Mouse (Mus musculus): ENCODE data around the gene Rab3il1. TPM values are rescaled to one million over a fixed set of nuclear protein-coding genes. Genes with fewer than 3 reads are reported as not detected.
A peak's percentile ranks its signal among the peaks of the same experiment; 100 is the strongest.

The Rab3il1 gene
- polyA plus RNA-seq, 1 experiment = 13.6 TPM

DNA sequence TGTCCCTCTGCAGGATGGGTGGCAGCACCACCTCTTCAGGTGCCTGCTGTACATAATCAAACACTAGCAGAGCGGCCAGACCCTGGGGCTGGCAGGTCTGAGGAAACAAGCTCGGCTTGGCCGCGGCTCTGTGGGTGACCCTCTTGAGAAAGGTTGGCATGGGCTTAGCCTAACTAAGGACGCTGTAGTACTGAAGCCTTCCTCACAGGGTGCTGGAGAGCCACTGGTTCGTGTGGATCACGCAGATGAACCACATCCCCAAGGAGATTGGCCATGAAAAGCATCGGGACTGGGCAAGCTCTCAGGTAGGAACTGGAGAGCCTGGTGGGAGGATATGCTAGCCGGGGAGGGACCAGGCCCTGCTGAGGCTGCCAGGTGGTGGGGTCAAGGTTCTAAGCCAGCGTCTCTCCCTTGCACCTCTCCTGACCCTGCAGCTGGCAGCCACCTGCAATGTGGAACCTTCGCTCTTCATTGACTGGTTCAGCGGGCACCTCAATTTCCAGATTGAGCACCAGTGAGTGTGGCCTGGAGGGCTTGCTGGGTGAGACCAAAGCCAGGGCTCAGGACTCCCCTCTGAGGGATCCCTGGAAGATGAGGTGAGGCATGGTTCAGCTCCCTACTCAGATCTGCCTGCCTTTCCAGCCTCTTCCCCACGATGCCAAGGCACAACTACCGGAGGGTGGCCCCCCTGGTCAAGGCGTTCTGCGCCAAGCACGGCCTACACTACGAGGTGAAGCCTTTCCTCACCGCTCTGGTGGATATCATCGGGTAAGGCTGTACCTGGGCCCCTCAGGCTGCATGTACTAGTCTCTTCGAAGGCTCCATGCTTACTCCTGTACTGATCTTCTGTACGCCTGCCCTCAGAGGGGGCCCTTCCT lies 54.6 kb downstream of the Rab3il1 start:
- Histone ChIP-seq H3K4me3 (ENCODE audit: insufficient read depth, low read length) (no peak overlapping the region), H3K27ac (ENCODE audit: insufficient read depth, low read length) (no peak overlapping the region), H3K4me1 (ENCODE audit: control insufficient read depth, insufficient read depth, low read length) (no peaks in the 10 kb centered on the region)
- no peak for TF ChIP-seq POLR2A (IDR thresholded peaks at IDR 0.05; ENCODE audit: extremely low read depth, insufficient read depth, low read length)
- no peak for TF ChIP-seq CTCF (IDR thresholded peaks at IDR 0.05; ENCODE audit: extremely low read depth, insufficient read depth, low read length)

DNA sequence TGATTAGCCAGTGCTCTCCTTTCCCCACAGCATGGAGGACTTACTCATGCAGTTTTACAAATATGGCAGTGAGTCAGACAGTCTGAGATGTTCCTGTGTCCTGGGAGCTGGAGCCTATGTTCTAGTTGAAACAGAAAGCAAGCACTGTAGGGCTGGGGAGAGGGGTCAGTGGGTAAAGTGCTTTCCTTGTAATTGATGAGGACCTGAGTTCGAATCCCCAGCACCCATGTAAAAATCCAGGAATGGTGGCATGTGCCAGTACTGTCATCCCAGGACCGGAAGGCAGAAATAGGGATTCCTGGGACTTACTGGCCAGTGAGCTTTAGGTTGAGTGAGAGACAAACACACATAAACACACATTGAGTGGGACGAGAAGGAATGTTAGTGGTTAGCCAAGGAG lies 55.2 kb downstream of the Rab3il1 start:
- Histone ChIP-seq H3K4me3 (ENCODE audit: insufficient read depth, low read length) (no peak overlapping the region), H3K4me1 (ENCODE audit: control insufficient read depth, insufficient read depth, low read length) (no peaks in the 10 kb centered on the region), H3K27ac (ENCODE audit: insufficient read depth, low read length) (no peak overlapping the region)
- TF ChIP-seq CTCF (IDR thresholded peaks at IDR 0.05; ENCODE audit: extremely low read depth, insufficient read depth, low read length) (no peak), POLR2A (IDR thresholded peaks at IDR 0.05; ENCODE audit: extremely low read depth, insufficient read depth, low read length) (no peak)

DNA sequence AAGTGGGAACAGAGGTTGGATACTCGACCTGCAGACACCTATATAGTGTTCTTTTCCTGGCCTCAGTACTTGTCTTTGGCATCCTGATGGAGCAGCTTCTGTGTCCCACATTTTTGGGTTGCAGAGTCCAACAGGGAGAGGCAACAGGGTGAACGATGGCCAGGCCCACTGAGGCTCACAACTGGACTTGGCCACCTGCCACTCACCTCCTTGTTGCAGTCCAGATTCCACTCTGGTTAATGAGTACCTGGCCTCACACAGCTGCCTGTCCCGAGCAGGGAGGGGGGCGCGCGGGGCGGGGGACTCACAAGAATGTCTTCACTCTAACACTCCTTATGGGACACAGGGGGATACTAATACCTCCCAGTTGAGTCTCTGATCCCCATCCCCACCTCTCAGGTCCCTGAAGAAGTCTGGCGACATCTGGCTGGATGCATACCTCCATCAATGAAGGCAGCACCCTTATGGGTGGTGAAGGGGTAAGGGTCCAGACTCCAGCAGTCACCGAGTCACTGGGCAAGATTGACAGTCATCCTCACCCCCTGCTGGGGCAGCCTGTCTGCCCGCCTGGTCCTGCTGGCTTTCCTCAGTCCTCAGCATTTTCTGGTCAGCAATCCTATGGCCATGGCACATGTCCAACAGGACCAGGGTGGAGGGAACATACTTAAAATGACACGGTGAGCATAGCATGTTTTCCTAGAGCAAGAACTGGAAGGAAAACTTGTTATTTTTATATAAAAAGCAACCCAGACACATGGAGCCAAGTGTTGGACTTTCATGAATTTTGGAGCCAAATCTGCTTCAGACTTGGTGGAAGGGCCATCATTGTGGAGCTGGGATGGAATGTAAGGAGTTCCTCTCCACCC lies 56.2 kb downstream of the Rab3il1 start:
- TF ChIP-seq POLR2A (IDR thresholded peaks at IDR 0.05; ENCODE audit: extremely low read depth, insufficient read depth, low read length) = no peak
- TF ChIP-seq CTCF (IDR thresholded peaks at IDR 0.05; ENCODE audit: extremely low read depth, insufficient read depth, low read length) = no peak

DNA sequence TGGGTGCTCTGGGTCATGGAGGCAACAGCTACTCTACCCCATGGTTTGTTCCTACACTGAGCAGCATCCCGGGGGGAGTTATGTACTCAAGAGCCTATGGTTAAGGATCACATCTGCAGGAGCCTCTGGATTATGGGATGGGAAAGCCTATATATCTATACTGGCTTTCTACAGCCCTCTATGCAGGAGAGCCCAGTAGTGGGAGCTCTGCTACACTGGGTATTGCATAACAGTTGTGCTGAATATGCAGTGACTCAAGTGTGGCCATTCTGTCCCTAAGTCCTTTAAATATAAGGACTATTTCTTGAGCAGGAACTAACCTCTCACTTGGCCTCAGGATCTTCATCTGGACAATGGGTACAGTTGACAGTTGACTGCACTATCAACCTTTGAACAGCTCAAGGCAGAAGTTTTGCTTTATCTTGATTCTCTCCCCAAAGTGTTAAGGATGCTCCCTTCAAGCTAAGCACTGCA lies 56.9 kb downstream of the Rab3il1 start:
- H3K27ac ChIP-seq (ENCODE audit: insufficient read depth, low read length) = no peak overlapping the region
- no peak overlapping the region for H3K4me3 ChIP-seq (ENCODE audit: insufficient read depth, low read length)
- H3K4me1 ChIP-seq (ENCODE audit: control insufficient read depth, insufficient read depth, low read length) = no peaks in the 10 kb centered on the region
- TF ChIP-seq POLR2A (IDR thresholded peaks at IDR 0.05; ENCODE audit: extremely low read depth, insufficient read depth, low read length) (no peak), CTCF (IDR thresholded peaks at IDR 0.05; ENCODE audit: extremely low read depth, insufficient read depth, low read length) (no peak)

More for the DNA sequence above, 56.2 kb downstream of the Rab3il1 start:
- Histone ChIP-seq H3K4me3 (ENCODE audit: insufficient read depth, low read length) (no peak overlapping the region), H3K27ac (ENCODE audit: insufficient read depth, low read length) (no peak overlapping the region), H3K4me1 (ENCODE audit: control insufficient read depth, insufficient read depth, low read length) (no peaks in the 10 kb centered on the region)

DNA sequence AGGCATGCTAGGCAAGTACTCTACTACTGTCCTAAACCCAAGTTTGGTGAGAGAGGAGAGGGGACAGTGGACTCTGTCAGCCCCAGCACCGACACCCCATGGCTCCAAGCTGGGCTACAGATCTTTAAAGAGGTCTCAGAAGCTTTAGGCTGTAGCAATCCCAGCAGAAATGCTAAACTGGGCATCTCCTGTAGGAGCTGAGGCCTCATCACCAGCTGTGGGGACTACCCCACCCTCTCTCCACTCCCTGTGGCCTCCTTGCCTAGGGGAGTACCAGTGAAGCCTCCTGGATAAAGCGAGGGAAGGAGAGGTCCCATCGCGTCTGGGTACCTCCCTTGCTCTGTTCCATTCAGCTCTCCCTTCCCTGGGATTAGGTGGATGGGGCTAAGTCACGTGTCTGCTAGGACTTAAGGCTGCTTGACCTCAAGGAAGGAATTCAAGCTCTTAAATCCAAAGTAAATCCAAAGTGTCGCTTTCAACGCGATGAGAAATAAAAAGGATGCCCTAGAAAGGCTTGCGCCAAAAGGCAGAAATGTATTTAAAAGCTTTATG lies 57.5 kb downstream of the Rab3il1 start:
- Histone ChIP-seq H3K4me3 (ENCODE audit: insufficient read depth, low read length) (no peak overlapping the region), H3K4me1 (ENCODE audit: control insufficient read depth, insufficient read depth, low read length) (no peaks in the 10 kb centered on the region), H3K27ac (ENCODE audit: insufficient read depth, low read length) (no peak overlapping the region)
- TF ChIP-seq POLR2A (IDR thresholded peaks at IDR 0.05; ENCODE audit: extremely low read depth, insufficient read depth, low read length) = no peak
- TF ChIP-seq CTCF (IDR thresholded peaks at IDR 0.05; ENCODE audit: extremely low read depth, insufficient read depth, low read length) = no peak

DNA sequence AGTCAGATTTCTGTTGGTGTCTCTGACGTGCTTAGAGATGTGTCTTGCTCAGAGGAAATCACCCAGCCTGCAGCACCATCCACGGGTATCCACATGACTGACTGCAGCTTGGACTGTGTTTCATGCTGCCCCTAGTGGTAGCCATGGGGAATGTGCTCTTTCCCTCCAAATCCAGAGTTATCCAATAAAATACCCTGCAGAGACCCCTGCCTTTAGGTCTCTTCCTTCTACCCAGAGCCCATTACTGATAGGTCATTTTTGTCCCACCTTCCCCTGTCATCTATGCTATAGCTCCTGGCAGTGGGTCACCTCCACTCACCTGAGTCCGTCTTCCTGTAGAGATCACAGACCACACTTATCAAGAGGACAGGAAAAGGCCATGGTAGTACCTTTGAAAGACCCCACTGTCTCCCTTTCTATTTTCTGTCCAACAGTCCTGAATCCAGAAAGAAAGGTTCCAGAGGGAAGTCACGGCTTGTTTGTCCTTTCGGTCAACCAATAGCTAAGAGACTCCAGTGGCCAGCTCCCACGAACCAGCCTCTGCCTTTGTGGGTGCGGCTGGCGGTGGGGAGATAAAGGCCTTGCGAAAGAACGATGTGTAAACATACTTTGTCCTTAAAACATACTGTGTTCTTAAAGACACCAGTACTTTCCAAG lies 58.6 kb downstream of the Rab3il1 start:
- H3K4me3 ChIP-seq (ENCODE audit: insufficient read depth, low read length) = no peak overlapping the region
- TF ChIP-seq CTCF (IDR thresholded peaks at IDR 0.05; ENCODE audit: extremely low read depth, insufficient read depth, low read length) (peak; percentile 84), POLR2A (IDR thresholded peaks at IDR 0.05; ENCODE audit: extremely low read depth, insufficient read depth, low read length) (no peak)
- H3K4me1 ChIP-seq (ENCODE audit: control insufficient read depth, insufficient read depth, low read length) = no peaks in the 10 kb centered on the region
- H3K27ac ChIP-seq (ENCODE audit: insufficient read depth, low read length) = no peak overlapping the region

DNA sequence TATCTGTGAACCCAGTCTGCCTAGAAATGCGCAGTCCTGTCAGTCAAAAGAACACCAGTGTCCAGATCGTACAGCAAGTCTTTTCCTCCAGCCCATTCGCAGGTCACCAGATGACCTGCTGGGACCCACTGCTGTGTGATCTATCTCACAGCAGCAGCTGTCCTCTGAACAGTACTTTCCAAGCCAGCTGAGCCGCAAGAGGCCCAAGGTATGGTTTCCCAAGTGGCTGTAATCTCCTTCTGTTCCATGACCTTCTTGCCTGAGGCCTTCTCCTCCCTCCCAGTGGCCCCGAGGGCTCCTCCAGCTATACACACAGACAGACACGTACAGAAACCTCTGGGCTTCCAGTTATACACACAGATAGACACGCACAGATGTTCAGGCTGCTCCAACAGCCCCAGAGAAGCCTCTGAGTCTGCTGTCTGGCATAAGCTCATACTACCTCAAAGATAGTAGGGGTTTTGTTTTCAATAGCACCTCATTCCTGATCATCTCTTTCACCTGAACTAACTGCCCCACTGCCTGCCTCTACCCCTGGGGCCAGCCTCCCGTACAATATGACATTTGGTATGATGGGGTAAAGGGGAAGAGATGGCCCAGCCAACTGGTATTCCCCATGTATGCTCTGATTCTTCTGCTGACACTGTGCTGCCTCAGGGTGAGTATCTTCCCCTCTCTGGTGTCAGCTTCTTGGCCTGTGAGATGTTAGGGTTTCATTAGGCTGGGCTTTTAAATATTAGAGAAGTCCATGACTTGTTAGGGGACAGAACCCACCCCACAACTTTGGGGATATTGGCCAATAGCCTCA lies 59.5 kb downstream of the Rab3il1 start:
- H3K4me3 ChIP-seq (ENCODE audit: insufficient read depth, low read length) = no peak overlapping the region

DNA sequence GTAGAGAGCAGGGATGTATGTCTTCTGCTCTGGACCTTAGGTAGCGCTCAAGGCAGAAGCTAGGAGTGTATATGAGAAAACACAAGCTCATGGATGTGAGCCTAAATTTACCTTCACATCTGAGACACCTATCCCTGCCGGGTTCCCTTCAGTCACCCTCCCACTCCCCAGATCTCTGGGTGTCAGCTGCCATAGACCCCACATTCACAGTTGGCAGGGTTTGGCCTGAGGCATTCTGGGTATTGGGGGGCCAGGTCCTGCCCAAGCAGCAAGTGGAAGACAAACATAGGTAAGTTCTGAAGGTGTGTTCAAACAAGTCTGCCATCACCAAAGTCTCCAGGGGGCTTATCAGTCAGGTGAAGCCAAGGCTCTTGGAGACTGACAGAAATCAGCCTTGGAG lies 60.2 kb downstream of the Rab3il1 start:
- Histone ChIP-seq H3K4me3 (ENCODE audit: insufficient read depth, low read length) (no peak overlapping the region), H3K27ac (ENCODE audit: insufficient read depth, low read length) (no peak overlapping the region), H3K4me1 (ENCODE audit: control insufficient read depth, insufficient read depth, low read length) (no peaks in the 10 kb centered on the region)
- TF ChIP-seq CTCF (IDR thresholded peaks at IDR 0.05; ENCODE audit: extremely low read depth, insufficient read depth, low read length) = no peak

More for the DNA sequence above, 59.5 kb downstream of the Rab3il1 start:
- no peak for TF ChIP-seq CTCF (IDR thresholded peaks at IDR 0.05; ENCODE audit: extremely low read depth, insufficient read depth, low read length)
- TF ChIP-seq POLR2A (IDR thresholded peaks at IDR 0.05; ENCODE audit: extremely low read depth, insufficient read depth, low read length) = no peak
- Histone ChIP-seq H3K4me1 (ENCODE audit: control insufficient read depth, insufficient read depth, low read length) (no peaks in the 10 kb centered on the region), H3K27ac (ENCODE audit: insufficient read depth, low read length) (no peak overlapping the region)
